Mouse (Mus musculus) lung, adult 2 months (tissue): ENCODE results near the gene Zfp318. TPM values are rescaled to one million over a fixed set of nuclear protein-coding genes. Genes with fewer than 3 reads are reported as not detected.
A peak's percentile ranks its signal among the peaks of the same experiment; 100 is the strongest.

Source experiments
- DNase-seq: peaks from one replicate; pipeline ENCODE4 v3.0.0; 2022
- H3K4me1 ChIP-seq: fragments of 200-500 bp; 2 replicates; pipeline ENCODE4 v1.6.1; 2011; ENCODE audit warnings: low read length; ENCODE audit not compliant: control insufficient read depth, insufficient read depth
- H3K4me3 ChIP-seq: fragments of 200-500 bp; replicated peaks from 2 replicates; pipeline ENCODE3; 2011; ENCODE audit warnings: low read depth, mild to moderate bottlenecking, control low read depth, low read length; ENCODE audit errors: extremely low read depth
- CTCF ChIP-seq: fragments of 200-500 bp; IDR thresholded peaks from 2 replicates; pipeline ENCODE4 v1.5.1; 2011; ENCODE audit warnings: mild to moderate bottlenecking, low read length, control low read depth; ENCODE audit not compliant: insufficient read depth
- POLR2A ChIP-seq: fragments of 200-500 bp; IDR thresholded peaks from 2 replicates; pipeline ENCODE4 v1.6.1; 2011; ENCODE audit warnings: low read depth, mild to moderate bottlenecking, control low read depth, low read length, borderline replicate concordance; ENCODE audit errors: extremely low read depth
- WGBS: fragments of 180-500 bp; shearing (Covaris S2); methylation state at CpG from one replicate; pipeline ENCODE4 v1.1.7; 2018; 5-methylcytosine and 5-hydroxymethylcytosine counted together
- polyA plus RNA-seq: library from polyadenylated mRNA; depleted of rRNA; stranded (reverse); fragments of >200 nt; gene quantifications from 2 replicates; pipeline ENCODE4 v1.2.3, GENCODE M21; 2012

Gene Zfp318
- polyA plus RNA-seq, 1 experiment, result 12.5 TPM

DNA sequence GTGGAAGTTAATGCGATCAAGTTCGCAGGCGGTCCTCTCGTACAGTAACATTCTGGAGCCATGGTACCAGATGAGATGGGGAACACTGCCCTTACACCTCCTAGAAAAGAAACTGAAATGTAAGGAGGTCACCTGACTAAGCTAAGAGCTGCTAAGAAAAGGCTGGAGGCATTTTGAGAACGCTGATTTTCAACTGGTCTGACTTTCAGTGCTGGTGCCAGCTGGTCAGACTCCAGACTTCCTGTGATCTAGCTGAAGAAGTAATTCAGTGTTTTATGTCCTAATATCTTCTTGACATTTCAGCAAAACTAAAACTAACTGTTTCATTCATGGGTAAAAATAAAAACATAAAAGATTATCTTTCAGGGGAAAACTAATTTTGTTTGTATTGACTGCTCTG is 35.1 kb downstream of the Zfp318 start:
- no peak for DNase-seq
- TF ChIP-seq POLR2A (no peak), CTCF (no peak)
- 55% methylated on average over 5 of the region's 5 CpGs for WGBS
- no peaks in the 10 kb centered on the region for H3K4me1 ChIP-seq
- no peak overlapping the region for H3K4me3 ChIP-seq

GRCm38 (mm10) chr17:46419717-46420116 is 36.2 kb downstream of the Zfp318 start:
- no peak overlapping the region for H3K4me3 ChIP-seq
- no peak for TF ChIP-seq CTCF
- no peak for TF ChIP-seq POLR2A
- no peak for DNase-seq
- H3K4me1 ChIP-seq, result no peaks in the 10 kb centered on the region

- no peak for DNase-seq
- Histone ChIP-seq H3K4me1 (no peaks in the 10 kb centered on the region), H3K4me3 (no peak overlapping the region)
- TF ChIP-seq CTCF, result no peak
- TF ChIP-seq POLR2A, result no peak
Observed at GRCm38 (mm10) chr17:46426496-46426895, 43.0 kb downstream of the Zfp318 start.

DNA sequence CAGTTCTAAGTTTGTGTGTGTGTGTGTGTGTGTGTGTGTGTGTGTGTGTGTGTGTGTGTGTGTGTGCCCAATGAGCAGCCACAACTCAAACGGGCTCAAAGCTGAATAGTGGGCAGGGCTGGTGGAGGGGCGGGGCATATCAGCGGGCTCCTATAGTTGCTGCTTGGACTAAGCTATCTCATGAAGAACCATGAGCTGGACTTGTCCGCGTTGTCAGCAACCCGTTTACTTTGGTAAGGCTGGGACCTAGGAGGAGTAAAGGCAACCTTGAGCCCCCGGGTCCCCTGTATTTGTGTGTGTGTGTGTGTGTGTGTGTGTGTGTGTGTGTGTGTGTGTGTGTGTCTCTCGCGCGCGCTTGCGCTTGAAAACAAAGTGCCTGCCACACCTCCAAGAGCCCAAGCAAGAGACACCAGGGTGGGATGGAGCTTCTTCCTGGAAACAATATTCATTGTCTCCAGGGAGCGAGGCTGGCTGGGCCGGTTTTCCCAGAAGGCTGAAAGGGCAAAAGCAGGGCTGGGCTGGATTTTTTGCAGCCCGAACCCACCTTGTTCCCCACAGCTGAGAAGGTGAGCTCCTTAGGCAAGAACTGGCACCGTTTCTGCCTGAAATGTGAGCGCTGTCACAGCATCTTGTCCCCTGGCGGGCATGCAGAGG is 45.4 kb downstream of the Zfp318 start, which contains the start of gene Crip3:
TSS of gene Crip3 (plus strand) at position 166 of the 654 bp plus-strand sequence.
- WGBS, result 9% methylated on average over 18 of the region's 18 CpGs
- Histone ChIP-seq H3K4me3 (no peak within 1 kb of the TSS), H3K4me1 (no peaks in the 10 kb centered on the region)
- TF ChIP-seq POLR2A, result no peak
- TF ChIP-seq CTCF, result no peak
- DNase-seq, result no peak

GRCm38 (mm10) chr17:46433627-46434026 is 50.1 kb downstream of the Zfp318 start:
- WGBS, result 8% methylated on average over 17 of the region's 17 CpGs
- Histone ChIP-seq H3K4me1 (no peaks in the 10 kb centered on the region), H3K4me3 (no peak overlapping the region)
- DNase-seq, result no peak
- TF ChIP-seq POLR2A, result no peak
- no peak for TF ChIP-seq CTCF

DNA sequence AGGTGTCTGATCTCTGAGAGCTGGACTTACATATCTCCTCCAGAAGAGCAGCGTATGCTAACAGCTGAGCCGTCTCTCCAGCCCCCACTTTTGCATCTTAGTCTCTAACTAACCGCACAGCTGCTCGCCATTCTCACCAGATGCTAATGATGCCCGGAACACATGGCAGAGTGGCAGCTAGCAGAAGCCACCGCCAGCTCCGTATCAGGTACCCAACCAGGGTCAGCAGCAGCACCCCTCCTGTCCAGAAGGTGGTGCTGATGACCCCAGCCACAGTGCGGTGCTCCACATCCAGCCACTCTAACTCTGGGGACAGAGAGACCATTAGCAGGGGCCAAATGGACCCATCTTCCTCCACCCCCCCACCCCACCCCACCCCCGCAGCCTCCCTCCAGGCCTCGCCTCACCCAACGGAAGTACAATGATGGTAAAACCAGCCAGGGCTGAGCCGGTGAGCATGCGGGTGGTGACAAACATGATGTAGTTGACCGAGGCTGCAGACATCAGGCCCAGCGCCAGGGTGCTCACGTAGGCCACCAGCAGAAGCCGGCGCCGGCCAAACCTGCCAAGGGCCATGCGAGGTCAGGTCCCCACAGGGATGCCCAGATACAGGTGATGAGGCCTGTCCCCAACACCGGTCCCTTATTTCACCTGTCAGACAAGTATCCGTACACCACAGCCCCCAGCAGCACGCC is 53.3 kb downstream of the Zfp318 start:
- WGBS, result 27% methylated on average over 23 of the region's 23 CpGs
- no peaks in the 10 kb centered on the region for H3K4me1 ChIP-seq

DNA sequence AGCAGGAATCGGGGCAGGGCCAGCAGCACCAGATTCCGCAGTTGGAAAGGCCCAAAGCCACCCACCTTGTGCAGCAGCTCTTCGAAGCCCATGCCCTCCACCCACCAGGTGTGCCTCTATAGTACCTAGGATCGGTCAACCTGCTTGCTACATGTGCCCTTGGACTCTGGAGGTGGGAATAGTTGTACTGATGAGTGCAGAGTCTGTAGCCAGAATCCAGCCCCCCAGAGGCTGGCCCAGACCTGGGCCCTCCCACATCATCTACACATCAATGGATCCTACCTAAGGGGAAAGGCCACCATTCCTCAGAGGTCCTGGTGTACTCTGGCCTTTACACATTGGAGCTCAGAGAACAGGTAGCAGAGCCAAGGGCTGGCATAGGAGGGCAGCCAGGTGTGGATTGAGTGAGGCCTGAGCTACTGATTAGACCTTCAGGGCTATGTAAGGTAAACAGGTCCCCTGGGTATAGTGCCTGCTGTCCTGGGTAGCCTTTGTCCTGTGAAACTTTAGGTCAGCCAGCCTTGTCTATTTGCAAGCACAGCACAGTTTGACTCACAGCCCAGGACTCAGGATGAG is 54.9 kb downstream of the Zfp318 start, which contains the start of gene Slc22a7:
TSS of gene Slc22a7 (minus strand) at position 160 of the 576 bp plus-strand sequence.
- H3K4me3 ChIP-seq, result no peak within 1 kb of the TSS
- DNase-seq, result no peak
- WGBS, result 84% methylated on average over 4 of the region's 4 CpGs

More for the DNA sequence above, 53.3 kb downstream of the Zfp318 start:
- H3K4me3 ChIP-seq, result no peak overlapping the region
- no peak for DNase-seq
- TF ChIP-seq POLR2A (no peak), CTCF (0 out of 2 replicates have a peak, but pooled peaks have one; percentile 23)

GRCm38 (mm10) chr17:46439176-46439575 is 55.6 kb downstream of the Zfp318 start:
- Histone ChIP-seq H3K4me3 (no peak overlapping the region), H3K4me1 (no peaks in the 10 kb centered on the region)
- DNase-seq, result no peak
- TF ChIP-seq CTCF (no peak), POLR2A (no peak)
- 91% methylated on average over 10 of the region's 10 CpGs for WGBS

More for the DNA sequence above, 54.9 kb downstream of the Zfp318 start, which contains the start of gene Slc22a7:
- TF ChIP-seq POLR2A (no peak), CTCF (no peak)
- H3K4me1 ChIP-seq, result no peaks in the 10 kb centered on the region

GRCm38 (mm10) chr17:46444839-46445579 is 61.5 kb downstream of the Zfp318 start:
- TF ChIP-seq CTCF (no peak), POLR2A (no peak)
- WGBS, result 4% methylated on average over 49 of the region's 50 CpGs
- H3K4me1 ChIP-seq, result no peaks in the 10 kb centered on the region
- no peak for DNase-seq
- no peak overlapping the region for H3K4me3 ChIP-seq

DNA sequence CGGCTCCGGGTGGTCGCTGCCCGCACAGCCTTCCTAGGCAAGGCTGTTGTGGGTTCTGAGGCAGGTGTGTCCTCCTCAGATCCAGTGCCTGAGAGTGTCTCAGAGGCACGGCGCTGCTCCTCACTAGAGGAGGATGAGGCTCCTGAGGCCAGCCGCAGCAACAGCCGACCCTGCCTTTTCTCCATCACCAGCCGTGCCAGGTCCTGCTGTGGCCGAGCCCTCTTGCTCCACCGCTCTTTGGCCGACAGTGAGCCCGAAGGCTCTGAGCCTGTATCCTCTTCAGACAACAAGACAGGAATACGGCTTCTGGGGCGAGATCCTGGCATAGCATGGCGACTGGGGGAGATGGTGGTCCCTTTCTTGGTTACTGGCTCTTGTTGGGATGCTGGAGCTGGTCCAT is 62.7 kb downstream of the Zfp318 start:
- Histone ChIP-seq H3K4me3 (no peak overlapping the region), H3K4me1 (no peaks in the 10 kb centered on the region)
- 94% methylated on average over 16 of the region's 16 CpGs for WGBS
- TF ChIP-seq POLR2A (no peak), CTCF (no peak)
- DNase-seq, result no peak
